Mouse (Mus musculus) ES-Bruce4 (cell line): ENCODE data around the gene Stk38.

ENCODE experiments used
- CTCF ChIP-seq: IDR thresholded peaks from one replicate; pipeline ENCODE4 v1.8.1; 2011; ENCODE audit warnings: low read depth, low read length
- EP300 ChIP-seq: IDR thresholded peaks from 2 replicates; pipeline ENCODE4 v1.6.1; 2011; ENCODE audit warnings: low read depth, low read length; ENCODE audit not compliant: insufficient read depth

DNA sequence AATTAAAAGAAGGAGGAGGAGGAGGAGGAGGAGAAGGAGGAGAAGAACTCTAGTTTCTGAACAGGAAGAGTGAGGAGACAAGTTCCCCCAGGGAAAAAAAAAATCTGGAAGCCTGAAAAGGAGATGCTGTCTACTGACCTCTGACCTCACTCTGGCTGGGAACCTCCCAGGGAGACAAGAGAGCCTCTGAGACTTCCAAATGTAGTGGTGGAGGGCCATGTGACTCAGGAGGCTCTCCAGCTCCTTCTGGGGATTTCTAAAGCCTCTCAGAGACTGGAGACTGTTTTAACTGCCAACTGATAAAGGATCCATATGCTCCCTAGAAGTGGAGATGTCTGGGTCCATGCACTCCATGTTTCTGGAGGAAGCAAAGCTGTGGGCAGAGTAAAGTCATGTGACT is 6.4 kb upstream of the Stk38 start:
- TF ChIP-seq CTCF (no peak), EP300 (no peak)
